8 mouse cellular contexts compared by ENCODE assay signal in the genomic region with DNA sequence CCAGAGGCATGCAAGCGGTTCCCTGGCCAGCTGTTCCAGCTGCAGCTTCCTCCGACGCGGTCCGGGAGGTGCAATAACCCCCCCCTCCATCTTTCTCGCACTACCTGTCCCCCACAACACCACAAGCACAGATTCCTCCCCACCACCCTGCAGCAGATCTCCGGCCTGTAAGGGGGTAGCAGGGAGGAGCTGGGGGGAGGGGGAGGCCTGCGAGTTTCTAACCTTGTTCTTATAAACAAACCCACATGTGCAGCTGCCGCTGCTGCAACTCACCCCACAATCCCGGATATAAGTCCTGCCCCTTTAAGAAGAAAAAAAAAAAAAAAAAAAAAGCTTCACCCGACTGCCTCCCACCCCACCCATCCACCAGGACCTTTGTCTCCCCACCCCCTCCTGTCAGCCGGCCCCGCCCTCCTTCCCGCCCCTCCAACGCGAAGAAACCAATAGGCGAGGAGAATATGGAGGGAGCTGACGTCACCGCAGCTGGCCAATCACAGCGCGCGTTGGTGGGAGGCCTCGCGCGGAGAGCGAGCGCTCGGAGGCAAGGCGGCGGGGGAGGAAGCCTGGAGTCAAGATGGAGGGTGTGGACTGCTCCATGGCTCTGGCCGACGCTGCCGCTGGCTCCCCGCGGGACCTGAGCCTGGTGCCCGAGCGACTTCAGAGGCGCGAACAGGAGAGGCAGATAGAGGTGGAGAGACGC. TPM values are rescaled to one million over a fixed set of nuclear protein-coding genes. Genes with fewer than 3 reads are reported as not detected.
DNase-seq lines count a peak whose midpoint lies in the region; ATAC-seq lines count a peak whose summit lies in the region.

Gene Tbcc (plus strand): TSS at position 569 of the 700 bp plus-strand sequence.

- no peaks in the 10 kb centered on the region for H3K27me3 ChIP-seq in hindbrain, embryonic 11.5 days (ENCODE audit: control insufficient read depth, insufficient read depth, low read length)

- peak within 1 kb of the TSS; percentile 85 for H3K9ac ChIP-seq in hindbrain, embryonic 11.5 days (ENCODE audit: low read depth, low read length)

- H3K9me3 ChIP-seq in hindbrain, embryonic 11.5 days (ENCODE audit: control insufficient read depth, low read length), result no peaks in the 10 kb centered on the region

- peak; percentile 94 for ATAC-seq in hindbrain, embryonic 11.5 days (ENCODE audit: low FRiP score)

- H3K4me2 ChIP-seq in hindbrain, embryonic 11.5 days (replicated peaks; ENCODE audit: low read depth, low read length), result peak within 1 kb of the TSS; percentile 95

- peak; percentile 99 for DNase-seq in Muller cell, postnatal 12 days (ENCODE audit: inconsistent ontology term)
- DNase-seq in cerebellum, adult 9-11 months, result peak; percentile 98
- peak; percentile 95 to 98 for DNase-seq in frontal cortex, adult 2 months (ENCODE audit: extremely low spot score in 1 of 2, low spot score in 1 of 2)
- peak; percentile 98 for DNase-seq in hindbrain, embryonic 11.5 days (ENCODE audit: low spot score)
- peak; percentile 95 to 97 for DNase-seq in layer of hippocampus, postnatal 10 days (ENCODE audit: low spot score in 2 of 2)
- peak; percentile 98 for DNase-seq in lung, postnatal 10 days
- peak; percentile 95 for DNase-seq in ovary, postnatal 36 days (ENCODE audit: low spot score)
- peak; percentile 96 for DNase-seq in thymus, postnatal 25 days

- WGBS in hindbrain, embryonic 11.5 days, result 0% methylated on average over 35 of the region's 40 CpGs

- H3K36me3 ChIP-seq in hindbrain, embryonic 11.5 days (ENCODE audit: control insufficient read depth, insufficient read depth, low read length), result no peaks in the 10 kb centered on the region

- peak within 1 kb of the TSS; percentile 92 for H3K27ac ChIP-seq in hindbrain, embryonic 11.5 days (ENCODE audit: low read depth, low read length)

- peak within 1 kb of the TSS; percentile 76 for H3K4me3 ChIP-seq in hindbrain, embryonic 11.5 days (ENCODE audit: low read depth, low read length)

- H3K4me1 ChIP-seq in hindbrain, embryonic 11.5 days (replicated peaks; ENCODE audit: control insufficient read depth, insufficient read depth, low read length), result peaks cover 13% of the 10 kb centered on the region

RNA-seq across cellular contexts. Expression of gene Tbcc, which starts in this region (rescaled TPM):
- polyA plus RNA-seq in frontal cortex, adult 2 months (2012; rRNA removed), result 26.5 and 27.3 TPM in 2 replicates
- 74.1 and 84.3 TPM in 2 replicates for polyA plus RNA-seq in hindbrain, embryonic 11.5 days (2014; fragmentation: Nextera tagmentation; extraction: Ambion mirVana)
- 10 to 100 TPM; 39.0 to 47.5 TPM for total RNA-seq in layer of hippocampus, postnatal 10 days (2021)

Comparison
In these comparisons a context has a peak if more than half of its experiments do, and no peak if none do; other contexts are left out.
1. Peak in every context shown above with its lines: DNase-seq, ATAC-seq, H3K4me3 ChIP-seq and H3K27ac ChIP-seq.